Mouse (Mus musculus): Measurements from ENCODE around the gene Ppp6r2. TPM values are rescaled to one million over a fixed set of nuclear protein-coding genes. Genes with fewer than 3 reads are reported as not detected.

Gene Ppp6r2
- total RNA-seq, 2 experiments from 2014 or later = 46.6 to 48.3 TPM

Small RNA genes within 50 kb of the gene (microRNA-seq; reads per million reads assigned to microRNA genes)
- gene Mir6958 (ENCODE audit: borderline number of aligned reads in 2 of 2) (0.61 to 1.4 reads per million in 2 experiments), gene Mir6959 (ENCODE audit: borderline number of aligned reads in 2 of 2) (0.95 to 1.8 reads per million in 2 experiments), gene Mir7118 (ENCODE audit: borderline number of aligned reads in 2 of 2) (0 reads per million in 2 experiments)

Other genes starting within 250 kb of the Ppp6r2 start
- not detected for gene Mlc1, start 232.5 kb upstream of the Ppp6r2 start, total RNA-seq (2021)
- gene Mov10l1, start 228.6 kb upstream of the Ppp6r2 start, total RNA-seq (2021) = not detected
- 1 to 10 TPM in 1 of 2 experiments, under 1 TPM in 1; 0.96 to 1.2 TPM for gene Panx2, start 151.8 kb upstream of the Ppp6r2 start, total RNA-seq (2021)
- 10 to 100 TPM; 36.1 to 36.7 TPM for gene Trabd, start 136.4 kb upstream of the Ppp6r2 start, total RNA-seq (2021)
- 10 to 100 TPM; 32.3 to 39.5 TPM for gene Selenoo, start 122.5 kb upstream of the Ppp6r2 start, total RNA-seq (2021)
- gene Tubgcp6, start 88.4 kb upstream of the Ppp6r2 start, total RNA-seq (2021) = 10 to 100 TPM; 10.8 to 13.0 TPM
- gene Hdac10, start 82.9 kb upstream of the Ppp6r2 start, total RNA-seq (2021) = 10 to 100 TPM; 11.4 to 12.4 TPM
- 1 to 10 TPM; 8.4 to 9.6 TPM for gene Mapk12, start 70.8 kb upstream of the Ppp6r2 start, total RNA-seq (2021)
- gene Mapk11, start 61.9 kb upstream of the Ppp6r2 start, total RNA-seq (2021) = 1 to 10 TPM; 3.7 to 3.8 TPM
- gene Plxnb2, start 30.8 kb upstream of the Ppp6r2 start, total RNA-seq (2021) = 100 to 1,000 TPM in 1 of 2 experiments, 10 to 100 TPM in 1; 84.0 to 113 TPM
- 1 to 10 TPM; 5.2 to 5.4 TPM for gene Dennd6b, start 15.1 kb upstream of the Ppp6r2 start, total RNA-seq (2021)
- gene Sbf1, start 103.8 kb downstream of the Ppp6r2 start, total RNA-seq (2021) = 10 to 100 TPM; 71.9 to 89.4 TPM
- not detected for gene Adm2, start 111.2 kb downstream of the Ppp6r2 start, total RNA-seq (2021)
- 1 to 10 TPM in 1 of 2 experiments, not detected in 1; 4.2 TPM for gene Miox, start 122.8 kb downstream of the Ppp6r2 start, total RNA-seq (2021)
- gene Lmf2, start 144.1 kb downstream of the Ppp6r2 start, total RNA-seq (2021) = 10 to 100 TPM; 34.4 to 40.0 TPM
- 10 to 100 TPM; 67.7 to 69.6 TPM for gene Ncaph2, start 144.2 kb downstream of the Ppp6r2 start, total RNA-seq (2021)
- gene Sco2, start 162.3 kb downstream of the Ppp6r2 start, total RNA-seq (2021) = 10 to 100 TPM; 31.9 to 33.3 TPM
- gene Tymp, start 165.5 kb downstream of the Ppp6r2 start, total RNA-seq (2021) = under 1 TPM; 0.33 to 0.38 TPM
- gene Odf3b, start 167.7 kb downstream of the Ppp6r2 start, total RNA-seq (2021) = under 1 TPM; 0.58 to 0.73 TPM
- gene Klhdc7b, start 173.4 kb downstream of the Ppp6r2 start, total RNA-seq (2021) = not detected
- gene Syce3, start 198.9 kb downstream of the Ppp6r2 start, total RNA-seq (2021) = not detected
- gene Cpt1b, start 214.3 kb downstream of the Ppp6r2 start, total RNA-seq (2021) = 100 to 1,000 TPM; 115 to 251 TPM
- 1 to 10 TPM; 1.0 to 1.6 TPM for gene C730034F03Rik, start 218.0 kb downstream of the Ppp6r2 start, total RNA-seq (2021)
- 1 to 10 TPM; 1.5 to 2.7 TPM for gene Gm44502, start 218.1 kb downstream of the Ppp6r2 start, total RNA-seq (2021)
- 10 to 100 TPM; 60.5 to 88.0 TPM for gene Chkb, start 218.4 kb downstream of the Ppp6r2 start, total RNA-seq (2021)
- gene Mapk8ip2, start 242.4 kb downstream of the Ppp6r2 start, total RNA-seq (2021) = 10 to 100 TPM in 1 of 2 experiments, 1 to 10 TPM in 1; 8.1 to 10.9 TPM

Measured in adrenal gland, adult 18-20 months (tissue).